19 mouse cellular contexts compared by ENCODE assay signal in genomic region chr12:28174078-28174477, GRCm38 (mm10).
"Had no signal": no experiment of that assay in that cellular context is flagged by ENCODE, and none has a peak within 500 bp of the region (broad histone marks: within the 10 kb centered on the region; RNA-seq: fewer than 3 reads in every experiment).

No protein-coding gene starts in this region.

- DNase-seq: kidney, postnatal 36 days; left cerebral cortex, postnatal 4 days; liver, postnatal 0 days; lung, embryonic 14.5 days; right cerebral cortex, adult 18-20 months; right cerebral cortex, postnatal 14 days; right cerebral cortex, postnatal 4 days; thymus, postnatal 36 days had no signal

- H3K9ac ChIP-seq: limb, embryonic 12.5 days; limb, embryonic 15.5 days; liver, embryonic 14.5 days; liver, postnatal 0 days; lung, embryonic 14.5 days; midbrain, embryonic 12.5 days; midbrain, embryonic 15.5 days; neural tube, embryonic 13.5 days; stomach, embryonic 15.5 days had no signal

- H3K27me3 ChIP-seq: limb, embryonic 12.5 days; limb, embryonic 15.5 days; midbrain, embryonic 12.5 days; midbrain, embryonic 15.5 days; neural tube, embryonic 13.5 days; stomach, embryonic 15.5 days had no signal

- H3K4me2 ChIP-seq: limb, embryonic 12.5 days; limb, embryonic 15.5 days; liver, embryonic 11.5 days; lung, embryonic 14.5 days; midbrain, embryonic 12.5 days; midbrain, embryonic 15.5 days; neural tube, embryonic 13.5 days; stomach, embryonic 15.5 days had no signal

- H3K36me3 ChIP-seq: limb, embryonic 12.5 days; limb, embryonic 15.5 days; midbrain, embryonic 12.5 days; midbrain, embryonic 15.5 days; neural tube, embryonic 13.5 days; stomach, embryonic 15.5 days had no signal

- H3K27ac ChIP-seq: kidney, postnatal 0 days; limb, embryonic 12.5 days; limb, embryonic 15.5 days; liver, embryonic 14.5 days; macrophage; midbrain, embryonic 12.5 days; midbrain, embryonic 15.5 days; neural tube, embryonic 13.5 days; stomach, embryonic 15.5 days had no signal

- H3K9me3 ChIP-seq: limb, embryonic 12.5 days; limb, embryonic 15.5 days; midbrain, embryonic 12.5 days; midbrain, embryonic 15.5 days; neural tube, embryonic 13.5 days; stomach, embryonic 15.5 days had no signal

- H3K4me1 ChIP-seq: limb, embryonic 12.5 days; limb, embryonic 15.5 days; midbrain, embryonic 12.5 days; midbrain, embryonic 15.5 days; neural tube, embryonic 13.5 days; stomach, embryonic 15.5 days had no signal

- H3K4me3 ChIP-seq: limb, embryonic 12.5 days; limb, embryonic 15.5 days; midbrain, embryonic 12.5 days; midbrain, embryonic 15.5 days; neural tube, embryonic 13.5 days; stomach, embryonic 15.5 days had no signal

- ATAC-seq: liver, postnatal 0 days; lung, postnatal 0 days; midbrain, embryonic 15.5 days had no signal
